Mouse (Mus musculus) spleen, postnatal 4 days (tissue): ENCODE measurements around the gene Fktn.
"Not testable (repeated sequence)": the region's sequence is repeated elsewhere in the genome, so short reads cannot be mapped to it uniquely, and the experiment has no call there.

Experiments used
- DNase-seq, 2 experiments: peaks; one replicate each; pipeline ENCODE4 v3.0.0; 2022; ENCODE audit warnings: low spot score in 2 of 2

The Fktn gene

GRCm38 (mm10) chr4:53713704-53714050 lies at the start of gene Fktn:
TSS of gene Fktn (plus strand) at chr4:53713998.
- DNase-seq: no peak

DNA sequence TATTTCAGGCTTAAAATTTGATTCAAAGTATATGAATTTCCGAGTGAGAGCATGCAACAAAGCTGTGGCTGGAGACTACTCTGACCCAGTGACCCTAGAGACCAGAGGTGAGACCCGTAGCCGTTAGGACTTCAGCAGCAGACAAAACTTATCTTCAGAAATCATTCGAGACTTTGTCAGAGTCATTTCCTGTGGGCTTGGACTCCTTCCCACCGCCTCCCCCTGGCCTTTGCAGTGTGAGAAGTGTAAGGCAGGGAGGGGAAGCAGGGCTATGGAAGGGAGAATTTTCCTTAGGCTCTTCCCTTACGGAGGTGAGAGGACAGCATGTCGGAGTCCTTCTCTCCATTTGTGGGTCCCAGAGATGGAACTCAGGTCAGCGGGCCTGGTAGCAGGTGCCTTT lies 31.7 kb upstream of the Fktn start:
- no peak for DNase-seq

DNA sequence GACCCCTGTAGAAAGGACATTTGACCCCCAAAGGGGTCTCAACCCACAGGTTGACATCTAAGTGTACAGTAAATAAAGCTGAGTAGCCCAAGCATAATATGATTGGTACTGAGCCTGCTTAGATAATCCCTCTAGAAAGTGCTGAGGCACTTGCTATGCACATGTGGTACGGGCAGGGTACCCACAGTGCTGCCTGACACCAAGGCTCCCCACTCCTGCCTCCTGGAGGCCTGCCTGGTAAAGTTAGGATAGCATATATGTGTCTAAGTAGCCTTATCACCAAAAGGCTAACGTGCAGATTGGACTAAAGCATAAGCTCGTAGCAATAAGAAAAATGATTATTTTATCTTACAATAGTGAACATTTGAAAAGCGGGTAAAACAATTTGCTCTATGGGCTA lies 24.8 kb upstream of the Fktn start:
- no peak for DNase-seq

GRCm38 (mm10) chr4:53691418-53691817 lies 22.4 kb upstream of the Fktn start:
- no peak for DNase-seq

- not testable (repeated sequence) for DNase-seq
Observed at GRCm38 (mm10) chr4:53709166-53709565, 4.6 kb upstream of the Fktn start.

GRCm38 (mm10) chr4:53710021-53710420 lies 3.8 kb upstream of the Fktn start:
- no peak for DNase-seq

DNA sequence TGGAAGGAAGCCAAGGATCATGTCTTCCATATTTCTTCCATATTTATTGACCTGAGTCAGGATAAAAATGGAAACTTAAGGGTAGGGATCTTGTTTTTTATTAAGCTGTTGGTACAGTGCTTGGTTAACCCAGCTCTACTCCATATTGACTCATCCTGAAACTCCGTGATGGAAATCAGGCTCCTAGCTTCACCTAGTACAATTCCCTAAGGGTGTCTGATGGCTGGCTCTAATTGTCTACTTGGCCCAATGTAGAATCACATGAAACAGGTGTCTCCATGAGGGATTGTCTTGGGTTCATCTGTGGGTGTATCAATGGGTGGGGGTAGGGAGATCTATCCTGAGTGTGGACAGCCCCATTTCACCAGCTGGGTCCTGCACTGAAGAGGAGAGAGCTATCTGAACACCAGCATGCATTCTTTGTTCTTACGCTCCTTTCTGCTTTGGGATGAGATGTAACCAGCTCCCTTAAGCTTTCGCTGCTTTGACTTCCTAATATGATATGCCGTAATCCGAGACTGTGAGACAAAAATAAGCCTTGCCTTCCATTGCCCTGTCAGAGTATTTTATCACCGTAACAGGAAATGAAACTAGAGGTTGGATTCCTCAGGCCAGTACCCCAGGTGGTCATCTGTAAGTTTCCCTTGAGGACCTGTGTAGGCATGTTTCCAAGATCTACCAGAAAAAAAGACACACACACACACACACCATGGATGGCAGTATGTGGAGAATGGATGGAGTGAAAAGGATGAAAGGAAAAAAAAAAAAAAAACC lies 3.1 kb upstream of the Fktn start:
- no peak for DNase-seq

GRCm38 (mm10) chr4:53714051-53714814 lies 435 bp downstream of the Fktn start:
- peak; percentile 83 to 94 for DNase-seq

DNA sequence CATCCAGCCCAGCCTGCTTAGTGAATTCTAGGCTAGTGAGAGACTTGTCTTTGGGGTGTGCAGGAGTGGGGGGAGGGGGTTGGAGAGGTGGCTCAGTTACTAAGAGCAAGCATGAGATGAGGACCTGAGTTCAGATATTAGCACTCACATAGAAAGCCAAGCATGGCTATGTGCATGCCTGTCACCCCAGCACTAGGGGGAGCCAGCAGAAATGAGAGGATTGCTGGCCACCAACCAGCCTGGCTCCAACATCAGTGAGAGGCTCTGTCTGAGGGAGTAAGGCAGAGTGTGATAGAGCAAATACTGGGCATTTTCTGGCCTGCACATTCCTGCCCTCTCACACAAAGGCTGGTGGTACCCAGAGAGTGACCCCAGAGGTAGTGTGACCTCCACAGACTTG lies 2.2 kb downstream of the Fktn start:
- no peak for DNase-seq

DNA sequence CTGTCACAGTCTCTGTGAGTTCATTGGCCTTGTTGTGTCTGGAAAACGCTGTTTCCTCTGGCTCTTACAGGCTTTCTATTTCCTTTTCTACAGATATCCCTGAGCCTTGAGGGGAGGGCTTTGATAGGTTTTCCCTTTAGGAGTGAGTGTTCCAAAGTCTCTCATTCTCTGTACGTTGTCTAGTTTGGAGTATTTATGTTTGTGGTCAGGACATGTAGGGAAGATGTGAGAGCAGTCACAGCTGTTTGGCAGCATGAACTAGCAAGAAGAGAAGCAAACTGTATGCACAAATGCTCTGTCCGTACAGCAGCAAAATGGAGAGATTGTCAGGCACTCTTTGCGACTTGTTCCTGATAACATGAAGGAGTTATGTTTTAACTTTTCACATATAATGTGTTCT lies 3.7 kb downstream of the Fktn start:
- DNase-seq: no peak

GRCm38 (mm10) chr4:53718261-53718660 lies 4.5 kb downstream of the Fktn start:
- no peak for DNase-seq

DNA sequence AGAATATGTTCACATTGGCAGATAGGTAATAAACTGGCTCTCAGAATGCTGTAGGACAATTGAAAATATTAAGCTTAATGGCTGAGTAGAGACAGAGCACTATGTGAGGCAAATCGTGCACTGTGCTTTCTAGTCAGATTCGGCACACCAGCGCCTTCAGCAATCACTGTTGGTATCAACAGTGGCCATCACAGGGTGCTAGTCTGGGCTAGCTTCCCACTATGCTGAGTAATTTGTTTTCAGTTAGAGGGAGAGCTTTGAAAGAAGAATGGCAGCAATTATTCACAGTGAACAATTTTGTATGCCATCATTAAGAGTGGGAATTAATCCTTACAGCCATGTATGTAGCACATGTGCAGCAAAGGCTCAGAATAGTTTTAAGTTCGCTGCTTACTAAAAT lies 8.7 kb downstream of the Fktn start:
- DNase-seq: no peak

- DNase-seq: not testable (repeated sequence)
Observed at GRCm38 (mm10) chr4:53726100-53726499, 12.3 kb downstream of the Fktn start.

DNA sequence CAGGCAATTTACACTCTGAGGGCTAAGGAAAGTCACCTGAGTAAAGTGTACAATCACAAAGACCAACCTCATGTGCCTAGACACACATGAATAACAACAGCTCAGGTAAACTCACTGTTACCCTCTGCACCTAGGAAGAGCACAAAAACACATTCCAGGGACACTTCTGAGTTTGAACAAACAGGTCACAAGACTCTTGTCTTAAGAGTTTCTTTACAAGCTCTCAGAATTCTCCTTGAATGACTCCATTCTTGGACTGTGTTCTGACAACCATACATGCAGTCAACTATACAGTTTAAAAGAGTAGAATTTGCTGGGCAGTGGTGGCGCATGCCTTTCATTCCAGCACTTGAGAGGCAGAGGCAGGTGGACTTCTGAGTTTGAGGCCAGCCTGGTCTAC lies 14.3 kb downstream of the Fktn start:
- DNase-seq: no peak

DNA sequence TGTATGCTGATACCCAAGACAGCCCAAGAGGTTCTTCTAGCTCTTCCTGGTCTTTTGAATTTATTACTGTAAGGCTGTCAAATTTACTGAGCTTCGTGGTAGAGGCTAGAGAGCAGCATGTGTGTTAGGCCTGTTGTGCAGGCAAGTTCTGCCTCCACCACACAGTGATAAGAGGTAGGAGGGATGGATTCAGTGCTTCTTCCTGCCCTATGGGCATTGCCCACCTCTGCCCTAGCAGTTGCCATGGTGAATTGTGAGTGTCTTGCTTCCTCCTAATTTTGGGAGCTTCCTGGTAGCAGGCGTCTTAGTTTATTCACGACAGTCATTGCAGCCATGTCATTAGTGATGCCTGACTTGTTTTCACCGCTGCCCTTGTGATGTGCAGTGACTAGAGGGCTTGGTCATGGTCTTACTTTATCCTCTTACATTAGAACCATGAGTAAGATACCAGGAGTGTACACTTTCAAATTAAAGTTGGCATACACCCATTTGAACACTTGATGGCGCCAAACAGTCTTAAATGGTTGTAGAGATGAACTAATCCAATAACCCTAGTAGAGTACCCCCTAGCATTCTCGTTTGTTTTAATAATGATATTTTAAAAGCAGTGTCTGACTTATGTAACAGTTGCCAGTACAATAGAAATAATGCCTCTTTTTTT lies 25.3 kb downstream of the Fktn start:
- DNase-seq: peak in 1 of 2 experiments; percentile 32

DNA sequence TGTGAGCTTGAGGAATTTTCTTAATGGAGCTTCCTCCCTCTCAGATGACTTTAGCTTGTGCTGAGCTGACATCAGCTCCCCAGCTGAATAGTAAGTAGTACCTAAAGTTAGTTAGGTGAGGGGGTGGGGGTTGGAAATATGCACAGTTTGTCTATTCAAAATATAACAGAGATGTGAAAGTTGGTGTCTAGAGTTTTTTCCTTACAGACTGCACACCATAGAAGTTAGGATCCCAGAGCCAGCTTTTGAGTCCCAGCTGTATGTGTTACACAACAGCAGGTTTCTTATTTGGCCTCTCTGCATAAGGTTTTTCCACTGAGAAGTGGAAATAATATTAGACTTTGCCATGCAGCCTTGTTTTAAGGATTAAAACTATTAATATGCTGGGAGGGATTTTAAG lies 36.0 kb downstream of the Fktn start:
- no peak for DNase-seq

GRCm38 (mm10) chr4:53750391-53751120 lies 36.8 kb downstream of the Fktn start:
- DNase-seq: no peak

DNA sequence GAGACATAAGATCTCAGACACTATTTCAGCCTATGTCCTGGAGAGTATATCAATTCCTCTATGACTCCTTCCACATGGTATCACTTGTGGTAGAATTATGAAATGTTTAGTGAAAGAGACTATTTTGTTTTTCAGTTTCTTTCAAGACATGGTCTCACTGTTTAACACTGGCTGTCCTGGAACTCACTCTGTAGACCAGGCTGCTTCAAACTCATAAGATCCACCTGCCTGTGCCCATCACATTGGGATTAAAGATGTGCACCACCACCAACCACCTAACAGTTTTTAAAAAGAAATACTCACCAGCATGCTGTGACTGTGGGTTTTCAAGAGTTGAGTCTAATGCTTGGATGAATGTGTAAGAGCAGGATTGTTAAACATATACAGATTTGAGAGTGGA lies 43.2 kb downstream of the Fktn start:
- DNase-seq: no peak

DNA sequence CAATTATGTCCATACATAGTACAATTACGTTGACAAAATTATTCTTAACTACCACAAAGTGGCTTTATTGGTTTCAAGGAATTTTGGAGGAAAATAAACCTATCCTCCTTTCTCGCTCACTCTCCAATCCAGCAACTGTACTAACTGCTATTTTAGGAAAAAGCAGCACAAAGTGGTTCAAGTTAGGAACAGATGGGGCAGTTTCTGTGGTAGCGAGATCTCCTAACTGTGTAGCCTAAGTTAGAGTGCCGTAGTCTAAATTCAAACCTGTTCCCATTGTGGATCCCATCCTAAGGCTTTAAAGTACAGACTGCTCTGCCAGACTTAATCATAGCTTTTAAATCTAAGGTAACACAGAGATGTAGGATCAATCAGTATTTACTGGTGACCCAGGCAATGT lies 45.0 kb downstream of the Fktn start:
- DNase-seq: no peak

DNA sequence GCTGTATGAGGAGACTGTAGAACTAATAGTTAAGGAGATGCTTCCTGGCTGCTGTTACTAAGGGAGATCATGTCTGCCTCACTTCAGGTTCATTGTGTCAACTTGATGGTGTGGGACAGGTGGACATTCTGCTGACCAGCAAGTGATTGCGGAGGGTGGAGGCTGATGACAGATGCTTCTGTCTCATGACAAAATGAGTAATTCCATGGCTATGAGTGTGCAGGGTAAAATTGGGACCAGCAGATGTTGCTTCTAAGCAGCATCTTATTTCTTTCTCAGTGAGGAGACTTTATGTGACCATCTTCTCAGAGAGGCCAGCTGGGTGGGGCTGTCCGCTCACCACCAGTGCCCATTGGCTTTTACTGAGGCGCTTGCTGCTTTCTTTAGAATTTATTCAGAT lies 45.9 kb downstream of the Fktn start:
- no peak for DNase-seq

- DNase-seq: no peak
Observed at GRCm38 (mm10) chr4:53762501-53762900, 48.7 kb downstream of the Fktn start.
